Mouse (Mus musculus): ENCODE measurements at regions not wholly inside any gene's neighbourhood (a gene's known extent, or its start where the extent isn't known, plus 50 kb on each side); places are given as distances from the start of the nearest gene placed in this dataset.

GRCm38 (mm10) chr1:35759010-35759409 is 309.2 kb upstream of the Hs6st1 start:
- DNase-seq (ENCODE audit: low spot score in 2 of 2), result peak; percentile 83 to 91
- intact Hi-C loops (cut with DNase I), result loop anchor here (1.0 to 5.0 kb wide), 4 partner anchors 120 to 597 kb away; partner anchors contain the start of gene Hs6st1

GRCm38 (mm10) chr1:35759600-35759999 is 308.6 kb upstream of the Hs6st1 start:
- DNase-seq (ENCODE audit: low spot score in 2 of 2), result peak; percentile 38 to 82
- intact Hi-C loops (cut with DNase I), result loop anchor here (1.0 to 5.0 kb wide), 4 partner anchors 120 to 597 kb away; partner anchors contain the start of gene Hs6st1

- no peak for DNase-seq (ENCODE audit: low spot score in 2 of 2)
- intact Hi-C loops (cut with DNase I), result loop anchor here (10.0 kb wide), 1 partner anchor 208 kb away; no protein-coding TSS in a partner anchor
Measured at GRCm38 (mm10) chr1:35763051-35763450, 305.1 kb upstream of the Hs6st1 start.

GRCm38 (mm10) chr1:35763456-35763855 is 304.7 kb upstream of the Hs6st1 start:
- DNase-seq (ENCODE audit: low spot score in 2 of 2), result no peak
- intact Hi-C loops (cut with DNase I), result loop anchor here (10.0 kb wide), 1 partner anchor 209 kb away; no protein-coding TSS in a partner anchor

GRCm38 (mm10) chr1:35764068-35764467 is 304.1 kb upstream of the Hs6st1 start:
- intact Hi-C loops (cut with DNase I), result loop anchor here (10.0 kb wide), 1 partner anchor 209 kb away; no protein-coding TSS in a partner anchor

GRCm38 (mm10) chr1:35765692-35766091 is 302.5 kb upstream of the Hs6st1 start:
- intact Hi-C loops (cut with DNase I), result loop anchor here (10.0 kb wide), 1 partner anchor 211 kb away; no protein-coding TSS in a partner anchor

More at GRCm38 (mm10) chr1:35764068-35764467, 304.1 kb upstream of the Hs6st1 start:
- no peak for DNase-seq (ENCODE audit: low spot score in 2 of 2)

GRCm38 (mm10) chr1:35766271-35766670 is 301.9 kb upstream of the Hs6st1 start:
- intact Hi-C loops (cut with DNase I), result loop anchor here (10.0 kb wide), 1 partner anchor 211 kb away; no protein-coding TSS in a partner anchor
- DNase-seq (ENCODE audit: low spot score in 2 of 2), result no peak

More at GRCm38 (mm10) chr1:35765692-35766091, 302.5 kb upstream of the Hs6st1 start:
- no peak for DNase-seq (ENCODE audit: low spot score in 2 of 2)

- peak in 1 of 2 experiments; percentile 66 for DNase-seq (ENCODE audit: low spot score in 2 of 2)
- intact Hi-C loops (cut with DNase I), result no loop called here
Measured at GRCm38 (mm10) chr1:35772567-35772966, 295.6 kb upstream of the Hs6st1 start.

GRCm38 (mm10) chr1:35774566-35774965 is 293.6 kb upstream of the Hs6st1 start:
- DNase-seq (ENCODE audit: low spot score in 2 of 2), result no peak
- intact Hi-C loops (cut with DNase I), result no loop called here

GRCm38 (mm10) chr1:35782668-35783067 is 285.5 kb upstream of the Hs6st1 start:
- no peak for DNase-seq (ENCODE audit: low spot score in 2 of 2)
- intact Hi-C loops (cut with DNase I), result no loop called here

- intact Hi-C loops (cut with DNase I), result no loop called here
- DNase-seq (ENCODE audit: low spot score in 2 of 2), result no peak
Measured at GRCm38 (mm10) chr1:35783427-35783826, 284.8 kb upstream of the Hs6st1 start.

- no peak for DNase-seq (ENCODE audit: low spot score in 2 of 2)
- intact Hi-C loops (cut with DNase I), result no loop called here
Measured at GRCm38 (mm10) chr1:35786241-35786640, 282.0 kb upstream of the Hs6st1 start.

GRCm38 (mm10) chr1:35786668-35787213 is 281.5 kb upstream of the Hs6st1 start:
- DNase-seq (ENCODE audit: low spot score in 2 of 2), result no peak
- intact Hi-C loops (cut with DNase I), result no loop called here

GRCm38 (mm10) chr1:35797064-35797463 is 271.1 kb upstream of the Hs6st1 start:
- intact Hi-C loops (cut with DNase I), result no loop called here
- no peak for DNase-seq (ENCODE audit: low spot score in 2 of 2)

GRCm38 (mm10) chr1:35797526-35797925 is 270.7 kb upstream of the Hs6st1 start:
- DNase-seq (ENCODE audit: low spot score in 2 of 2), result no peak
- intact Hi-C loops (cut with DNase I), result no loop called here

GRCm38 (mm10) chr1:35805546-35805945 is 262.7 kb upstream of the Hs6st1 start:
- intact Hi-C loops (cut with DNase I), result no loop called here
- DNase-seq (ENCODE audit: low spot score in 2 of 2), result no peak

GRCm38 (mm10) chr1:35806329-35806728 is 261.9 kb upstream of the Hs6st1 start:
- intact Hi-C loops (cut with DNase I), result no loop called here
- no peak for DNase-seq (ENCODE audit: low spot score in 2 of 2)

- intact Hi-C loops (cut with DNase I), result no loop called here
- DNase-seq (ENCODE audit: low spot score in 2 of 2), result no peak
Measured at GRCm38 (mm10) chr1:35806731-35807130, 261.5 kb upstream of the Hs6st1 start.

GRCm38 (mm10) chr1:35808894-35809293 is 259.3 kb upstream of the Hs6st1 start:
- intact Hi-C loops (cut with DNase I), result no loop called here
- DNase-seq (ENCODE audit: low spot score in 2 of 2), result no peak

- no peak for DNase-seq (ENCODE audit: low spot score in 2 of 2)
Measured at GRCm38 (mm10) chr1:35809341-35809740, 258.9 kb upstream of the Hs6st1 start.

GRCm38 (mm10) chr1:35810571-35811342 is 257.4 kb upstream of the Hs6st1 start:
- intact Hi-C loops (cut with DNase I), result no loop called here
- DNase-seq (ENCODE audit: low spot score in 2 of 2), result no peak

More at GRCm38 (mm10) chr1:35809341-35809740, 258.9 kb upstream of the Hs6st1 start:
- intact Hi-C loops (cut with DNase I), result no loop called here

Data from left cerebral cortex, postnatal 25 days (tissue).